Mouse (Mus musculus): ENCODE results near the gene Olfm2. TPM values are rescaled to one million over a fixed set of nuclear protein-coding genes. Genes with fewer than 3 reads are reported as not detected.

Gene Olfm2
- polyA plus RNA-seq, 1 experiment from 2014 or later = 202 TPM

DNA sequence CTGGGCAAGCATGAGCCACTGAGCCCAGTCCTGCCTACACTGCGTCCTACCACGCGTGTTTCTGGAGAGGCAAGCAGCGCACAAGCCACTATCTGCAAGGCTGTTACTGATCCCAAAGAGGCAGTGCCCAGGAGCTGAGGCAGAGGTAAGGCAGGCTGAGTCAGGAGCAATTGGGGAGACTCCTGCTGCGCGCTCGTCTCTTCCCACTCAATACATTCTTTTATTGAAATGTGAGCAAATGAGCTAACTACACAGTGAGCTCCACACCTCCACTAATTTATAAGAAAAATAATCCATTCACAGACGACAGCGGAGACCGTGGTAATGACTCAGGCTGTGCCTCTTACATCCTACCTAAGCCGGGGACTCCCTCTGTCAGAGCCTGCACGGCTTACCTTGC lies 68.3 kb downstream of the Olfm2 start:
- WGBS = 90% methylated on average over 12 of the region's 12 CpGs
- Histone ChIP-seq H3K36me3 (ENCODE audit: control insufficient read depth, insufficient read depth, low read length) (no peaks in the 10 kb centered on the region), H3K4me1 (ENCODE audit: control insufficient read depth, insufficient read depth, low read length) (no peaks in the 10 kb centered on the region; the same call in 1 of the 2 replicates), H3K27ac (ENCODE audit: low read depth, low read length) (no peak overlapping the region), H3K4me2 (ENCODE audit: low read depth, low read length) (no peak overlapping the region), H3K9ac (replicated peaks; ENCODE audit: low read depth, low read length) (no peak overlapping the region), H3K9me3 (ENCODE audit: control insufficient read depth, low read length) (no peaks in the 10 kb centered on the region), H3K27me3 (ENCODE audit: control insufficient read depth, insufficient read depth, low read length) (no peaks in the 10 kb centered on the region), H3K4me3 (ENCODE audit: low read depth, low read length) (no peak overlapping the region)
- no peak for ATAC-seq (ENCODE audit: low read depth)

DNA sequence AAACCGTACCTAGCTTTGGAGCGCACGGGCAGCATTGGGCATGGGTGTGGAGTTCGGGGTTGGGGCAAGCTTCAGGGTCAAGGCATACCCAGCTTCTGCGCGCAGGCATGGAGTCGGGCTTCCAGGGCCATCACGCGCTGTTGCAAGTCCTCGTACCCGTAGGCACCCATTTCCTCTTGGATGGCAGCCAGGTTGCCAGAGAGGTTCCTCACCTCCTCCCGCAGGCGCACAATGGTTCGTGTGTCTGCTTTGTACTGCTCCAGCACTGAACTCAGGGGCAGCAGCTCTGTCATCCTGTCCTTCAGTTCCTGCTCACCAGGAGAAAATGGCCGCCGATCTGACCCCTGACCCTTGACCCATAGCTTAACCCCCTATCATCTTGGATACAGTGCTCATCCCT lies 74.1 kb downstream of the Olfm2 start:
- Histone ChIP-seq H3K27ac (ENCODE audit: low read depth, low read length) (no peak overlapping the region), H3K27me3 (ENCODE audit: control insufficient read depth, insufficient read depth, low read length) (no peaks in the 10 kb centered on the region), H3K9me3 (ENCODE audit: control insufficient read depth, low read length) (no peaks in the 10 kb centered on the region), H3K4me2 (ENCODE audit: low read depth, low read length) (no peak overlapping the region), H3K36me3 (ENCODE audit: control insufficient read depth, insufficient read depth, low read length) (no peaks in the 10 kb centered on the region), H3K4me3 (ENCODE audit: low read depth, low read length) (no peak overlapping the region), H3K9ac (replicated peaks; ENCODE audit: low read depth, low read length) (no peak overlapping the region), H3K4me1 (ENCODE audit: control insufficient read depth, insufficient read depth, low read length) (no peaks in the 10 kb centered on the region)
- WGBS = 85% methylated on average over 16 of the region's 16 CpGs
- ATAC-seq (ENCODE audit: low read depth) = no peak

DNA sequence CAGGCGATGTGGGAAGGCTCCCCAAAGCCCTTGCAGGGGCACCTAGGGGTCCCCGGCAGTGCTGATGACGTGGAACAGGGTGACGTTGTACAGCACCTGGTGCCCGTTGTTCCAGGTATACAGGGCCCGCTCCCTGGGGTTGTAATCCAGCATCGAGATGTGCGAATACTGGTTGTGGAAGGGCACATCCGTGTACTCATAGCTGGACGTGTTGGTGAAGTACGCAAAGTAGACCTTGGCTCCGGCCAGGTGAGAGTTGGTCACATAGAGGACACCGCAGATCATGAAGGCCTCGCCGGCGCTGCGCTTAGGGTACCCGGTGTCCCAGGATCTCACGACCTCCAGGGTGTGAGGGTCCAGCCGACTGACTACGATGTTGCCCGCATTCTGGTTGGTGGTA lies 78.1 kb downstream of the Olfm2 start:
- Histone ChIP-seq H3K9ac (replicated peaks; ENCODE audit: low read depth, low read length) (no peak overlapping the region), H3K9me3 (ENCODE audit: control insufficient read depth, low read length) (no peaks in the 10 kb centered on the region), H3K4me1 (ENCODE audit: control insufficient read depth, insufficient read depth, low read length) (peaks cover 30% of the 10 kb centered on the region), H3K36me3 (ENCODE audit: control insufficient read depth, insufficient read depth, low read length) (0 out of 2 replicates have a peak, but pooled peaks cover 3% of the 10 kb centered on the region), H3K27ac (ENCODE audit: low read depth, low read length) (no peak overlapping the region), H3K4me3 (ENCODE audit: low read depth, low read length) (no peak overlapping the region), H3K27me3 (ENCODE audit: control insufficient read depth, insufficient read depth, low read length) (no peaks in the 10 kb centered on the region), H3K4me2 (ENCODE audit: low read depth, low read length) (no peak overlapping the region)
- 93% methylated on average over 22 of the region's 22 CpGs for WGBS
- ATAC-seq (ENCODE audit: low read depth) = no peak

DNA sequence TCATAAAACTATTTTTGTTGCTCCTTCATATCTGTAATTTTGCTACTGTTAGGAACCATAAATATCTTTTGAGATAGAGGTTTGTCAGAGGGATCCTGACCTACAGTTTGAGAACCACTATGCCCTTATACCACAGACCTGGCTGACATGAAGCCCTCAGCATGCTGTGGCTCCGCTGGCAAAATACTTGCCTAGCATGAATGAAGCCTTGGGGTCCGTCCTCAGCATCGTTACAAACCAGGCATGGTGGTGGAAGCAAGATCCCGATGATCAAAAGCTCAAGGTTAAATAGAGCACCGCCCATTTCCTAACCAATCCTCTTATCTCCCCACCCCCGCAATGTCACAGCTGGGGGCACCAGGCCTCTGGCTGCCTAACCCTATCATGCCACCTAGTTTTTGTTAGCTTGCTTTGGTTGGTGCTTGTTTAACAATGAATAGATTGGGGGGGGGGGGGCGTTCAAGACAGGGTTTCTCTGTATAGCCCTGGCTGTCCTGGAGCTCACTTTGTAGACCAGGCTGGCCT lies 79.6 kb downstream of the Olfm2 start:
- no peaks in the 10 kb centered on the region for H3K27me3 ChIP-seq (ENCODE audit: control insufficient read depth, insufficient read depth, low read length)
- no peak overlapping the region for H3K9ac ChIP-seq (replicated peaks; ENCODE audit: low read depth, low read length)
- H3K36me3 ChIP-seq (ENCODE audit: control insufficient read depth, insufficient read depth, low read length) = 0 out of 2 replicates have a peak, but pooled peaks cover 6% of the 10 kb centered on the region
- H3K4me2 ChIP-seq (ENCODE audit: low read depth, low read length) = no peak overlapping the region
- H3K4me1 ChIP-seq (ENCODE audit: control insufficient read depth, insufficient read depth, low read length) = peaks cover 40% of the 10 kb centered on the region
- H3K9me3 ChIP-seq (ENCODE audit: control insufficient read depth, low read length) = no peaks in the 10 kb centered on the region
- no peak overlapping the region for H3K4me3 ChIP-seq (ENCODE audit: low read depth, low read length)
- H3K27ac ChIP-seq (ENCODE audit: low read depth, low read length) = no peak overlapping the region; the same call in 1 of the 2 replicates
- WGBS = 15% methylated on average over 7 of the region's 7 CpGs
- no peak for ATAC-seq (ENCODE audit: low read depth)

DNA sequence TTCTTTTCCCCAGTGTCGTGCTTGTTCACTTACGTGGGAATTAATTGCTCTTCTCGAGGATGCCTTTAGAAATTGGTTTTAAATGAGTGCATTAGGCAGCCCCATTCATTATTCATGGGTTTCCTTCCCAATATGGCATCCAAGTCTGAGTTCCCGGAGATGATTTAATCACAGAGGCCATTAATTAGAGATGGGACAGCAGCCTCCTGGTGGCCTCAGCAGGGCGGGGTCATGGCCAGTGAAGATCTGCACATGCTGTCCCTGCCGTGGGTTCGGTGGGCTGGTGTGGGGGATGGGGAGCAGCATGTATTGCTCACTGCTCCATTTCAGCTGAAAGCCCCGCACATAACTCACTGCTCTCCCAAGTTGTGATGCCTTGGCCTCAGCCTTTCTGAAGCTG lies 80.2 kb downstream of the Olfm2 start:
- H3K4me3 ChIP-seq (ENCODE audit: low read depth, low read length) = no peak overlapping the region
- H3K4me1 ChIP-seq (ENCODE audit: control insufficient read depth, insufficient read depth, low read length) = peaks cover 40% of the 10 kb centered on the region
- no peak overlapping the region for H3K9ac ChIP-seq (replicated peaks; ENCODE audit: low read depth, low read length)
- H3K4me2 ChIP-seq (ENCODE audit: low read depth, low read length) = no peak overlapping the region
- H3K27ac ChIP-seq (ENCODE audit: low read depth, low read length) = peak overlapping the region; percentile 87
- WGBS = 11% methylated on average over 8 of the region's 8 CpGs
- H3K27me3 ChIP-seq (ENCODE audit: control insufficient read depth, insufficient read depth, low read length) = no peaks in the 10 kb centered on the region
- H3K36me3 ChIP-seq (ENCODE audit: control insufficient read depth, insufficient read depth, low read length) = 0 out of 2 replicates have a peak, but pooled peaks cover 8% of the 10 kb centered on the region
- H3K9me3 ChIP-seq (ENCODE audit: control insufficient read depth, low read length) = no peaks in the 10 kb centered on the region
- ATAC-seq (ENCODE audit: low read depth) = no peak

DNA sequence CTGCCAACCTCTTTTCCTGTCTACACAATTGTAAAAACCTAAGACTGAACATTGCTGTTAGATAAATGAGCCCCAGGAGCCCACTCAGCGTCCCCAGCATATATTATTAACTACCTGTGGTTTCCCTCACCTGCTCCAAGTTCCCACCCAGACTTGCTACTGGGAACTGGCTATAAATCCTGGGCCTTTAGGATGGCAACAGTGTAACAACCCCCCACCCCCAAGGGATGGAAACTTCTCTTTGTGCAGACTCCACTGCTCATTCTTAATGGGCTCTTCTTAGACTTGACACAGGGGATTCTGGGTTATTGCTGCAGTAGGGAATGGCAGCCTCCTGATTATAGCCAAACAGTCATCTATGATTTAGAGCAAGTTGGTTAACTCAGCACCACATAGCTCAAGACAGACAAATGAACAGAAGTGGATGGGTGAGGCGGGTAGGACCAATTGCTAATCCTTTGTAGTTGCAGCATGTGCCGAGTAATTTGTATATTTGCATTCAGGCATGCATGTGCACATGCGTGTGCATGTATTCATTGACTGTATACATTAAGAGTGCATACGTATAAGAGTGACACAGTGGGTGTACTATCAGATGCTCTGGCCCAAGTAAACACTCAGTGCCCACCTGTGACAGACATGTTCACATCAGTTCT lies 81.0 kb downstream of the Olfm2 start:
- peaks cover 40% of the 10 kb centered on the region for H3K4me1 ChIP-seq (ENCODE audit: control insufficient read depth, insufficient read depth, low read length)
- 0 out of 2 replicates have a peak, but pooled peaks cover 8% of the 10 kb centered on the region for H3K36me3 ChIP-seq (ENCODE audit: control insufficient read depth, insufficient read depth, low read length)
- no peak overlapping the region for H3K4me2 ChIP-seq (ENCODE audit: low read depth, low read length)
- H3K27ac ChIP-seq (ENCODE audit: low read depth, low read length) = peak overlapping the region; percentile 87
- WGBS = 50% methylated on average over 5 of the region's 5 CpGs
- no peak overlapping the region for H3K4me3 ChIP-seq (ENCODE audit: low read depth, low read length)
- no peak overlapping the region for H3K9ac ChIP-seq (replicated peaks; ENCODE audit: low read depth, low read length)
- peak; percentile 19; the same call in 1 of the 2 replicates for ATAC-seq (ENCODE audit: low read depth)
- H3K9me3 ChIP-seq (ENCODE audit: control insufficient read depth, low read length) = no peaks in the 10 kb centered on the region
- H3K27me3 ChIP-seq (ENCODE audit: control insufficient read depth, insufficient read depth, low read length) = no peaks in the 10 kb centered on the region

DNA sequence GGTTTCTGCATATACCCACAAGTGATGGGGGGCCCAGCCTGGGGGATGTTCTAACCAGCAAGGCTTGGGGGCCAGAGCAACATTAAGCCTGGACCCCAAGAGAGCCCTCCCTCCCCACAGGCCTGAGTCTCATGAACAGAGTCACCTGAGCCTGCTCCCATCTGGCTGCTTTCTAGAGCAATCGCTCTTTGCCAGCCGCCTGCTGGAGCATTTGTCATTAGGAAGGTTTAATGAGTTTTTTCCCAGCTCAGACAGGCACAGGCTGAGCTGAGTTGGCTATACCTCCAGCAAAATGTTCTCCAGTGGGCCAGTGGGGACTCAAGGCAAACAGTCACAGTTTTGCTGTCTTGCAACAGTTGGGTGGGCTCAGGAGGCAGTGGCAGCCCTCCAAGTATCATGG lies 81.8 kb downstream of the Olfm2 start:
- H3K9ac ChIP-seq (replicated peaks; ENCODE audit: low read depth, low read length) = no peak overlapping the region
- 22% methylated on average over 2 of the region's 2 CpGs for WGBS
- no peak overlapping the region for H3K4me2 ChIP-seq (ENCODE audit: low read depth, low read length)

DNA sequence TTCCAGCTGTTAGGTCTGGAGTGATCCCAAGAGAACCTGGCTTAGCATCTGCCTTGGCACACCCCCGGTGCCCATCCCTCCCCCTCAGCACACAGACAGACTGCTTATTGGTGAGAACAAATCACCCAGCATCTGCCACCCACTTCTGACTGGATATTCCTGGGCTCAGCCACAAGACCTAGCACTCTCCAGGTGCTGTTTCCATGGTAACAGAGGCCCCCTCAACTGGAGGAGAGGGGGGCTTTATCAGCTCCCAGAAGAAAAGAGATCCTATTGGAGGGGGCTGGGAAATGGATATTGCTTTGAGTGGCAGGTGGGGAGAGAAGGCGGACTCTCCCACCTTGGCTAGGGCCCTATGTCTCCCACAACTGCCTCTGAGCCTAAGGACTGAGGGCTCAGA lies 82.2 kb downstream of the Olfm2 start:
- 39% methylated on average over 2 of the region's 2 CpGs for WGBS
- no peak overlapping the region for H3K4me2 ChIP-seq (ENCODE audit: low read depth, low read length)

More for the DNA sequence above, 81.8 kb downstream of the Olfm2 start:
- peak; percentile 31; the same call in 1 of the 2 replicates for ATAC-seq (ENCODE audit: low read depth)
- Histone ChIP-seq H3K4me3 (ENCODE audit: low read depth, low read length) (no peak overlapping the region), H3K4me1 (ENCODE audit: control insufficient read depth, insufficient read depth, low read length) (peaks cover 40% of the 10 kb centered on the region), H3K36me3 (ENCODE audit: control insufficient read depth, insufficient read depth, low read length) (0 out of 2 replicates have a peak, but pooled peaks cover 8% of the 10 kb centered on the region), H3K27me3 (ENCODE audit: control insufficient read depth, insufficient read depth, low read length) (no peaks in the 10 kb centered on the region), H3K9me3 (ENCODE audit: control insufficient read depth, low read length) (no peaks in the 10 kb centered on the region), H3K27ac (ENCODE audit: low read depth, low read length) (peak overlapping the region; percentile 87)

DNA sequence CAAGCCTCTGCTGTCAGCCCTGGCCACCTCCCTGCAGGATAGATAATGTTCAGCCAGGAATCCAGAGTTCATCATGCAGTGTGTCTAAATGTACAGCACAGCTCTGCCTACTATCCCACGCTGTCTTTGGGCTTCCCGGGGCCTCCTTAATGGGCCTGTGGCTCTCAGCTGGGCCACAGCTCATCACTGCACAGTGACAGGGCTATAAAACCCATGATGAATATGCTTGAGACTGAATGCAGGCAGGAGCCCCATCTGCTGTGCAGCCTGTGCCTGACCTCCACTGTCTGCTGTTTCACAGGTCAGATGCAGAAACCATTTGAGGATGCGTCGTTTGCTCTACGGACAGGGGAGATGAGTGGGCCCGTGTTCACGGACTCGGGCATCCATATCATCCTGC lies 83.3 kb downstream of the Olfm2 start:
- Histone ChIP-seq H3K27ac (ENCODE audit: low read depth, low read length) (peak overlapping the region; percentile 87), H3K27me3 (ENCODE audit: control insufficient read depth, insufficient read depth, low read length) (no peaks in the 10 kb centered on the region), H3K36me3 (ENCODE audit: control insufficient read depth, insufficient read depth, low read length) (0 out of 2 replicates have a peak, but pooled peaks cover 8% of the 10 kb centered on the region), H3K9ac (replicated peaks; ENCODE audit: low read depth, low read length) (0 out of 2 replicates have a peak overlapping the region, but pooled peaks have one; percentile 21), H3K4me3 (ENCODE audit: low read depth, low read length) (no peak overlapping the region), H3K4me2 (ENCODE audit: low read depth, low read length) (no peak overlapping the region), H3K9me3 (ENCODE audit: control insufficient read depth, low read length) (no peaks in the 10 kb centered on the region), H3K4me1 (ENCODE audit: control insufficient read depth, insufficient read depth, low read length) (peaks cover 40% of the 10 kb centered on the region)
- ATAC-seq (ENCODE audit: low read depth) = peak; percentile 32
- 16% methylated on average over 8 of the region's 8 CpGs for WGBS

More for the DNA sequence above, 82.2 kb downstream of the Olfm2 start:
- Histone ChIP-seq H3K36me3 (ENCODE audit: control insufficient read depth, insufficient read depth, low read length) (0 out of 2 replicates have a peak, but pooled peaks cover 8% of the 10 kb centered on the region), H3K4me1 (ENCODE audit: control insufficient read depth, insufficient read depth, low read length) (peaks cover 40% of the 10 kb centered on the region), H3K27me3 (ENCODE audit: control insufficient read depth, insufficient read depth, low read length) (no peaks in the 10 kb centered on the region), H3K9me3 (ENCODE audit: control insufficient read depth, low read length) (no peaks in the 10 kb centered on the region), H3K27ac (ENCODE audit: low read depth, low read length) (peak overlapping the region; percentile 87), H3K9ac (replicated peaks; ENCODE audit: low read depth, low read length) (no peak overlapping the region), H3K4me3 (ENCODE audit: low read depth, low read length) (no peak overlapping the region)
- ATAC-seq (ENCODE audit: low read depth) = peak; percentile 58
